Mouse (Mus musculus): ENCODE data around the gene Zfp809. TPM values are rescaled to one million over a fixed set of nuclear protein-coding genes. Genes with fewer than 3 reads are reported as not detected.

Zfp809 gene
- polyA plus RNA-seq, 1 experiment from 2014 or later: 19.1 TPM

DNA sequence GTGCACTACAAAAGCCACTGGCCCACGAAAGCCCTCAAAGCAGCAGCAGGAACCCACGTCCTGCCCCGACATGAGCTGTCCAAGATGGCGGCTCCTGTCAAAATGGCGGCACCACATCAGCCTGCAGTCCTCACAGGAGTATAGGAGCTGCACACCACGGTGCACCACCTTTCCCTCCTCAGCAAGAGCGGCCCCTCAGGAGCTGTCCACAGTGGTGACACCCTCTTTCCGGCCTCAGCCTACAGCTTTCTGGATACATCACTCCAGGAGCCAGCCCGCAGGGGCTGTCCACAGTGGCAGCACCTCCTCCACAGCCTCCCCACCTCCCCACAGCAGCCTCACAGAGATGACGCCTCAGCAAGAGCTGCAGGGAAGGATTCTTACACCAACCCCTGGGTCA lies 37.1 kb downstream of the Zfp809 start:
- H3K4me1 ChIP-seq (replicated peaks): peaks cover 8% of the 10 kb centered on the region; the same call in 1 of the 2 replicates
- no peaks in the 10 kb centered on the region; the same call in 1 of the 2 replicates for H3K36me3 ChIP-seq
- no peak overlapping the region for H3K27ac ChIP-seq (ENCODE audit: poor library complexity, severe bottlenecking)
- H3K9me3 ChIP-seq (replicated peaks): peaks cover 16% of the 10 kb centered on the region
- no peak overlapping the region for H3K4me3 ChIP-seq
- WGBS: 84% methylated on average over 10 of the region's 10 CpGs
- no peak overlapping the region for H3K4me2 ChIP-seq
- H3K9ac ChIP-seq: no peak overlapping the region
- no peaks in the 10 kb centered on the region for H3K27me3 ChIP-seq (replicated peaks)
- no peak for ATAC-seq (ENCODE audit: insufficient number of reproducible peaks, low FRiP score)

DNA sequence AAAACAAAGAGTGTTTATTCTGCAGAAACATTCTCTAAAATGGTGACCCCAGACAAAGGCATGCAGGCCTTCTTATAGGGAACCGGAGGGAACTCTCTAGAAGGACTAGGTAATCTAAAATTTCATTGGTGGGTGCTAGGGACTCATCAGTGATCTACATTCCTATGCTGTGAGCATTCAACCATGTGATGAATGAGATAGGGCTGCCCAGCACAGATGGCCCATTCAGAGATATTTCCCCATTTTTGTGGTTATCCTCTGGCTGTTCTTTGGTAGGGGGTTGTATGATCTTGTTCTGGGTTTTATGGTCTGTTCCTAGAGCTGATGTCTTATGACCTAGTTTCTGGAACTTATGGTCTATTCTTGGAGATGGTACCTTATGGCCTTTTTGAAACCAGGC lies 43.4 kb downstream of the Zfp809 start:
- H3K9me3 ChIP-seq (replicated peaks): peaks cover 35% of the 10 kb centered on the region
- H3K27me3 ChIP-seq (replicated peaks): no peaks in the 10 kb centered on the region
- no peak for ATAC-seq (ENCODE audit: insufficient number of reproducible peaks, low FRiP score)
- no peak overlapping the region for H3K4me3 ChIP-seq
- 88% methylated on average over 1 of the region's 1 CpGs for WGBS
- no peak overlapping the region for H3K27ac ChIP-seq (ENCODE audit: poor library complexity, severe bottlenecking)
- H3K4me1 ChIP-seq (replicated peaks): no peaks in the 10 kb centered on the region
- peaks cover 7% of the 10 kb centered on the region for H3K36me3 ChIP-seq
- no peak overlapping the region for H3K9ac ChIP-seq
- H3K4me2 ChIP-seq: no peak overlapping the region

DNA sequence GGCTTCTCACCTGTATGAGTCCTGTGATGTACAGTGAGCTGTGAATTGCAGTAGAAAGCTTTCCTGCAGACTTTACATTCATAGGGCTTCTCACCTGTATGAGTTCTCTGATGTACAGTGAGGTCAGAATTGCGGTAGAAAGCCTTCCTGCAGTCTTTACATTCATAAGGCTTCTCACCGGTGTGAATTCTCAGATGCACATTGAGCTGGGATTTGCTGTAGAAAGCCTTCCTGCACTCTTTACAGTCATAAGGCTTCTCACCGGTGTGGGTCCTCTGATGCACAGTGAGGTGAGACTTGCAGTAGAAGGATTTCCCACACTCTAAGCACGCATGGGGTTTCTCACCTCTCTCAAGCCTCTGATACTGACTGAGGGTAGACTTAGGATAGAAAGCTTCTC lies 53.2 kb downstream of the Zfp809 start:
- H3K9ac ChIP-seq: no peak overlapping the region
- no peaks in the 10 kb centered on the region for H3K4me1 ChIP-seq (replicated peaks)
- WGBS: 93% methylated on average over 4 of the region's 4 CpGs
- no peak overlapping the region for H3K4me2 ChIP-seq
- no peak for ATAC-seq (ENCODE audit: insufficient number of reproducible peaks, low FRiP score)
- H3K27me3 ChIP-seq (replicated peaks): no peaks in the 10 kb centered on the region
- H3K9me3 ChIP-seq (replicated peaks): peaks cover 54% of the 10 kb centered on the region
- no peak overlapping the region for H3K4me3 ChIP-seq
- H3K36me3 ChIP-seq: peaks cover 83% of the 10 kb centered on the region
- no peak overlapping the region for H3K27ac ChIP-seq (ENCODE audit: poor library complexity, severe bottlenecking)

Other genes with a start within 250 kb of the Zfp809 start
- gene Rgl3, start 236.3 kb upstream of the Zfp809 start, polyA plus RNA-seq (2016; fragmentation: Nextera tagmentation; extraction: Ambion mirVana): 1.7 and 2.0 TPM in 2 replicates
- 0.17 and 0.29 TPM in 2 replicates for gene Ccdc151, start 223.1 kb upstream of the Zfp809 start, polyA plus RNA-seq (2016; fragmentation: Nextera tagmentation; extraction: Ambion mirVana)
- gene Prkcsh, start 222.9 kb upstream of the Zfp809 start, polyA plus RNA-seq (2016; fragmentation: Nextera tagmentation; extraction: Ambion mirVana): 79.5 and 81.4 TPM in 2 replicates
- 0.13 and 0.40 TPM in 2 replicates for gene Elavl3, start 173.7 kb upstream of the Zfp809 start, polyA plus RNA-seq (2016; fragmentation: Nextera tagmentation; extraction: Ambion mirVana)
- not detected in 2 replicates for gene Gm49318, start 154.5 kb upstream of the Zfp809 start, polyA plus RNA-seq (2016; fragmentation: Nextera tagmentation; extraction: Ambion mirVana)
- gene Zfp653, start 154.3 kb upstream of the Zfp809 start, polyA plus RNA-seq (2016; fragmentation: Nextera tagmentation; extraction: Ambion mirVana): 9.8 and 10.0 TPM in 2 replicates
- 49.3 and 51.4 TPM in 2 replicates for gene Ecsit, start 140.3 kb upstream of the Zfp809 start, polyA plus RNA-seq (2016; fragmentation: Nextera tagmentation; extraction: Ambion mirVana)
- 391 and 421 TPM in 2 replicates for gene Cnn1, start 126.5 kb upstream of the Zfp809 start, polyA plus RNA-seq (2016; fragmentation: Nextera tagmentation; extraction: Ambion mirVana)
- 102 and 104 TPM in 2 replicates for gene Elof1, start 108.5 kb upstream of the Zfp809 start, polyA plus RNA-seq (2016; fragmentation: Nextera tagmentation; extraction: Ambion mirVana)
- 28.9 and 31.6 TPM in 2 replicates for gene Acp5, start 90.0 kb upstream of the Zfp809 start, polyA plus RNA-seq (2016; fragmentation: Nextera tagmentation; extraction: Ambion mirVana)
- 43.8 and 45.2 TPM in 2 replicates for gene Pigyl, start 68.9 kb upstream of the Zfp809 start, polyA plus RNA-seq (2016; fragmentation: Nextera tagmentation; extraction: Ambion mirVana)
- 0.17 TPM in 1 of 2 replicates, not detected in the other for gene Zfp872, start 37.6 kb upstream of the Zfp809 start, polyA plus RNA-seq (2016; fragmentation: Nextera tagmentation; extraction: Ambion mirVana)
- 4.1 and 4.8 TPM in 2 replicates for gene Zfp599, start 34.2 kb downstream of the Zfp809 start, polyA plus RNA-seq (2016; fragmentation: Nextera tagmentation; extraction: Ambion mirVana)
- gene Zfp810, start 81.9 kb downstream of the Zfp809 start, polyA plus RNA-seq (2016; fragmentation: Nextera tagmentation; extraction: Ambion mirVana): 14.4 and 15.9 TPM in 2 replicates
- 62.3 and 65.6 TPM in 2 replicates for gene Anln, start 163.5 kb downstream of the Zfp809 start, polyA plus RNA-seq (2016; fragmentation: Nextera tagmentation; extraction: Ambion mirVana)
- gene 9530077C05Rik, start 185.8 kb downstream of the Zfp809 start, polyA plus RNA-seq (2016; fragmentation: Nextera tagmentation; extraction: Ambion mirVana): 2.0 and 2.5 TPM in 2 replicates
- not detected in 2 replicates for gene Gm17545, start 228.6 kb downstream of the Zfp809 start, polyA plus RNA-seq (2016; fragmentation: Nextera tagmentation; extraction: Ambion mirVana)
- gene Rp9, start 244.0 kb downstream of the Zfp809 start, polyA plus RNA-seq (2016; fragmentation: Nextera tagmentation; extraction: Ambion mirVana): 48.1 and 51.6 TPM in 2 replicates